In genomic region chr6:83356569-83357138, GRCm38 (mm10) we compare ENCODE assay signal across 9 mouse cellular contexts. TPM values are rescaled to one million over a fixed set of nuclear protein-coding genes. Genes with fewer than 3 reads are reported as not detected.
DNase-seq lines count a peak whose midpoint lies in the region; ATAC-seq and TF ChIP-seq lines count a peak whose summit lies in the region.
"Had no signal": no experiment of that assay in that cellular context is flagged by ENCODE, and none has a peak within 500 bp of the region (broad histone marks: within the 10 kb centered on the region; RNA-seq: fewer than 3 reads in every experiment).

No protein-coding gene starts in this region.

- no peak overlapping the region for H3K9ac ChIP-seq in forebrain, embryonic 11.5 days (ENCODE audit: low read length)
- H3K9ac ChIP-seq in heart, embryonic 16.5 days (ENCODE audit: low read length): no peak overlapping the region
- no peak overlapping the region for H3K9ac ChIP-seq in liver, embryonic 16.5 days (ENCODE audit: low read depth, low read length)
- H3K9ac ChIP-seq in neural tube, embryonic 13.5 days: no peak overlapping the region
- H3K9ac ChIP-seq: embryonic facial prominence, embryonic 13.5 days had no signal

- no peak for TF ChIP-seq POLR2A in brain, embryonic 14.5 days (IDR thresholded peaks at IDR 0.05; ENCODE audit: borderline replicate concordance, extremely low read depth, insufficient read depth, insufficient read length, poor library complexity, severe bottlenecking)

- H3K4me1 ChIP-seq in forebrain, embryonic 11.5 days (replicated peaks; ENCODE audit: control insufficient read depth, insufficient read depth, low read length): no peaks in the 10 kb centered on the region
- no peaks in the 10 kb centered on the region for H3K4me1 ChIP-seq in heart, embryonic 16.5 days (ENCODE audit: control insufficient read depth, insufficient read depth, low read length)
- peaks cover 35% of the 10 kb centered on the region for H3K4me1 ChIP-seq in liver, embryonic 16.5 days (ENCODE audit: control insufficient read depth, low read depth, low read length)
- no peaks in the 10 kb centered on the region for H3K4me1 ChIP-seq in neural tube, embryonic 13.5 days (replicated peaks)
- H3K4me1 ChIP-seq: embryonic facial prominence, embryonic 13.5 days had no signal

- no peaks in the 10 kb centered on the region for H3K27me3 ChIP-seq in forebrain, embryonic 11.5 days (ENCODE audit: control insufficient read depth, insufficient read depth, low read length)
- no peaks in the 10 kb centered on the region for H3K27me3 ChIP-seq in heart, embryonic 16.5 days (ENCODE audit: control insufficient read depth, insufficient read depth, low read length)
- no peaks in the 10 kb centered on the region for H3K27me3 ChIP-seq in liver, embryonic 16.5 days (ENCODE audit: control insufficient read depth, insufficient read depth, low read depth, low read length)
- no peaks in the 10 kb centered on the region for H3K27me3 ChIP-seq in neural tube, embryonic 13.5 days
- H3K27me3 ChIP-seq: embryonic facial prominence, embryonic 13.5 days had no signal

- H3K27ac ChIP-seq in forebrain, embryonic 11.5 days (ENCODE audit: low read depth, low read length): no peak overlapping the region
- no peak overlapping the region for H3K27ac ChIP-seq in heart, embryonic 16.5 days (ENCODE audit: low read length)
- no peak overlapping the region for H3K27ac ChIP-seq in liver, embryonic 16.5 days (ENCODE audit: low read length)
- no peak overlapping the region for H3K27ac ChIP-seq in neural tube, embryonic 13.5 days (replicated peaks)
- H3K27ac ChIP-seq: embryonic facial prominence, embryonic 13.5 days had no signal

- peak; percentile 85 for ATAC-seq in CD4-positive, CD25-positive, alpha-beta regulatory T cell, adult 4 months
- ATAC-seq in forebrain, embryonic 11.5 days (replicated peaks; ENCODE audit: low FRiP score): peak; percentile 40
- ATAC-seq in heart, embryonic 16.5 days (replicated peaks; ENCODE audit: extremely low read depth, insufficient read depth, low FRiP score): peak; percentile 68; the same call in 1 of the 2 replicates
- ATAC-seq in liver, embryonic 16.5 days (ENCODE audit: low read depth): peak; percentile 16
- ATAC-seq in neural tube, embryonic 13.5 days (ENCODE audit: low read depth): 0 out of 2 replicates have a peak, but pooled peaks have one; percentile 45

- H3K36me3 ChIP-seq in forebrain, embryonic 11.5 days (ENCODE audit: control insufficient read depth, insufficient read depth, low read length): no peaks in the 10 kb centered on the region
- H3K36me3 ChIP-seq in heart, embryonic 16.5 days (ENCODE audit: control insufficient read depth, insufficient read depth): peaks cover 41% of the 10 kb centered on the region
- H3K36me3 ChIP-seq in liver, embryonic 16.5 days (ENCODE audit: control insufficient read depth, insufficient read depth): peaks cover 54% of the 10 kb centered on the region
- H3K36me3 ChIP-seq in neural tube, embryonic 13.5 days: peaks cover 63% of the 10 kb centered on the region

- H3K9me3 ChIP-seq in forebrain, embryonic 11.5 days (ENCODE audit: control insufficient read depth, low read length): no peaks in the 10 kb centered on the region
- H3K9me3 ChIP-seq in heart, embryonic 16.5 days (replicated peaks; ENCODE audit: control insufficient read depth, low read length): no peaks in the 10 kb centered on the region
- no peaks in the 10 kb centered on the region for H3K9me3 ChIP-seq in liver, embryonic 16.5 days (replicated peaks; ENCODE audit: control insufficient read depth, low read length)
- H3K9me3 ChIP-seq in neural tube, embryonic 13.5 days: no peaks in the 10 kb centered on the region
- H3K9me3 ChIP-seq: embryonic facial prominence, embryonic 13.5 days had no signal

- no peak overlapping the region for H3K4me2 ChIP-seq in forebrain, embryonic 11.5 days (ENCODE audit: low read depth, low read length, severe bottlenecking)
- no peak overlapping the region for H3K4me2 ChIP-seq in heart, embryonic 16.5 days (ENCODE audit: low read depth, low read length)
- H3K4me2 ChIP-seq in liver, embryonic 16.5 days (ENCODE audit: low read depth, low read length): no peak overlapping the region
- no peak overlapping the region for H3K4me2 ChIP-seq in neural tube, embryonic 13.5 days
- H3K4me2 ChIP-seq: embryonic facial prominence, embryonic 13.5 days had no signal

- peak; percentile 88 for DNase-seq in brain, embryonic 14.5 days (ENCODE audit: low read depth)
- DNase-seq in forebrain, embryonic 11.5 days (ENCODE audit: low spot score): peak; percentile 91
- DNase-seq in kidney, postnatal 14 days: peak; percentile 84
- DNase-seq in telencephalon, adult 2 months (ENCODE audit: low read depth, low spot score): peak; percentile 48

- WGBS in forebrain, embryonic 11.5 days: 23% methylated on average over 7 of the region's 7 CpGs
- 24% methylated on average over 7 of the region's 7 CpGs for WGBS in heart, embryonic 16.5 days
- WGBS in liver, embryonic 16.5 days (ENCODE audit: insufficient replicate concordance): 23% methylated on average over 7 of the region's 7 CpGs
- WGBS in neural tube, embryonic 13.5 days: 22% methylated on average over 7 of the region's 7 CpGs

- peak; percentile 97 for TF ChIP-seq CTCF in brain, embryonic 14.5 days (IDR thresholded peaks at IDR 0.05; ENCODE audit: borderline replicate concordance, extremely low read depth, insufficient read depth, insufficient read length)

- H3K4me3 ChIP-seq in forebrain, embryonic 11.5 days (ENCODE audit: low read depth, low read length): no peak overlapping the region
- no peak overlapping the region for H3K4me3 ChIP-seq in heart, embryonic 16.5 days (ENCODE audit: low read length)
- H3K4me3 ChIP-seq in liver, embryonic 16.5 days (ENCODE audit: low read depth, low read length): no peak overlapping the region
- no peak overlapping the region for H3K4me3 ChIP-seq in neural tube, embryonic 13.5 days
- H3K4me3 ChIP-seq: embryonic facial prominence, embryonic 13.5 days had no signal

RNA-seq across cellular contexts. Expression of gene Bola3, which starts 7.7 kb away (rescaled TPM):
- polyA plus RNA-seq in CD4-positive, CD25-positive, alpha-beta regulatory T cell, adult 4 months (2017; shearing (Covaris generic)): 10 to 100 TPM; 57.5 to 66.1 TPM
- polyA plus RNA-seq in brain, embryonic 14.5 days (2012; rRNA removed): 18.9 and 28.5 TPM in 2 replicates
- 128 and 140 TPM in 2 replicates for polyA plus RNA-seq in forebrain, embryonic 11.5 days (2014; fragmentation: Nextera tagmentation; extraction: Ambion mirVana)
- 259 and 264 TPM in 2 replicates for polyA plus RNA-seq in heart, embryonic 16.5 days (2015; fragmentation: Nextera tagmentation; extraction: Ambion mirVana)
- polyA plus RNA-seq in liver, embryonic 16.5 days (2015; fragmentation: Nextera tagmentation; extraction: Ambion mirVana): 196 and 234 TPM in 2 replicates
- polyA plus RNA-seq in neural tube, embryonic 13.5 days (2015; fragmentation: Nextera tagmentation; extraction: Ambion mirVana): 68.5 and 70.4 TPM in 2 replicates

RNA-seq across cellular contexts. Expression of gene Mob1a, which starts 30.8 kb away (rescaled TPM):
- 10 to 100 TPM; 48.6 to 70.3 TPM for polyA plus RNA-seq in CD4-positive, CD25-positive, alpha-beta regulatory T cell, adult 4 months (2017; shearing (Covaris generic))
- polyA plus RNA-seq in brain, embryonic 14.5 days (2012; rRNA removed): 27.0 and 27.1 TPM in 2 replicates
- 69.7 TPM in 2 replicates for polyA plus RNA-seq in forebrain, embryonic 11.5 days (2014; fragmentation: Nextera tagmentation; extraction: Ambion mirVana)
- 35.4 and 35.8 TPM in 2 replicates for polyA plus RNA-seq in heart, embryonic 16.5 days (2015; fragmentation: Nextera tagmentation; extraction: Ambion mirVana)
- 31.5 and 32.0 TPM in 2 replicates for polyA plus RNA-seq in liver, embryonic 16.5 days (2015; fragmentation: Nextera tagmentation; extraction: Ambion mirVana)
- 29.2 and 32.8 TPM in 2 replicates for polyA plus RNA-seq in neural tube, embryonic 13.5 days (2015; fragmentation: Nextera tagmentation; extraction: Ambion mirVana)

RNA-seq across cellular contexts. Expression of gene Mthfd2, which starts 30.9 kb away (rescaled TPM):
- polyA plus RNA-seq in CD4-positive, CD25-positive, alpha-beta regulatory T cell, adult 4 months (2017; shearing (Covaris generic)): 100 to 1,000 TPM; 128 TPM
- polyA plus RNA-seq in brain, embryonic 14.5 days (2012; rRNA removed): 18.8 and 19.6 TPM in 2 replicates
- polyA plus RNA-seq in forebrain, embryonic 11.5 days (2014; fragmentation: Nextera tagmentation; extraction: Ambion mirVana): 48.0 and 48.1 TPM in 2 replicates
- 26.9 and 28.3 TPM in 2 replicates for polyA plus RNA-seq in heart, embryonic 16.5 days (2015; fragmentation: Nextera tagmentation; extraction: Ambion mirVana)
- 59.6 and 64.3 TPM in 2 replicates for polyA plus RNA-seq in liver, embryonic 16.5 days (2015; fragmentation: Nextera tagmentation; extraction: Ambion mirVana)
- 27.6 and 27.8 TPM in 2 replicates for polyA plus RNA-seq in neural tube, embryonic 13.5 days (2015; fragmentation: Nextera tagmentation; extraction: Ambion mirVana)

Comparison
In these comparisons a context has a peak if more than half of its experiments do, and no peak if none do; other contexts are left out.
1. ATAC-seq: peak in every context shown above with its lines; median percentile 85 in CD4-positive, CD25-positive, alpha-beta regulatory T cell, adult 4 months; 68 in heart, embryonic 16.5 days; 45 in neural tube, embryonic 13.5 days; 40 in forebrain, embryonic 11.5 days; 16 in liver, embryonic 16.5 days.